Mouse (Mus musculus) embryonic facial prominence, embryonic 15.5 days (tissue): Measurements from ENCODE around the gene Mrpl47. TPM values are rescaled to one million over a fixed set of nuclear protein-coding genes. Genes with fewer than 3 reads are reported as not detected.
"Not testable (repeated sequence)": the region's sequence is repeated elsewhere in the genome, so short reads cannot be mapped to it uniquely, and the experiment has no call there.

Experiments
- ATAC-seq: fragments of 200-750 bp; cut with Nextera tagmentation; 2 replicates; pipeline ENCODE4 v1.8.0; 2017; ENCODE audit warnings: low read depth, moderate TSS enrichment; ENCODE audit not compliant: insufficient number of reproducible peaks, low FRiP score, low TSS enrichment
- H3K27ac ChIP-seq: fragments of 300-500 bp; sonication (generic); replicated peaks from 2 replicates; pipeline ENCODE4 v1.5.1; 2015; ENCODE audit warnings: mild to moderate bottlenecking, inconsistent platforms
- H3K27me3 ChIP-seq: fragments of 300-500 bp; sonication (generic); 2 replicates; pipeline ENCODE4 v1.6.1; 2015; ENCODE audit warnings: inconsistent platforms
- H3K36me3 ChIP-seq: fragments of 300-500 bp; sonication (generic); 2 replicates; pipeline ENCODE4 v1.6.1; 2015; ENCODE audit warnings: mild to moderate bottlenecking, inconsistent platforms
- H3K4me1 ChIP-seq: fragments of 300-500 bp; sonication (generic); 2 replicates; pipeline ENCODE4 v1.6.1; 2015; ENCODE audit warnings: inconsistent platforms
- H3K4me2 ChIP-seq: fragments of 300-500 bp; sonication (generic); replicated peaks from 2 replicates; pipeline ENCODE4 v1.6.1; 2015; ENCODE audit warnings: mild to moderate bottlenecking, inconsistent platforms
- H3K4me3 ChIP-seq: fragments of 300-500 bp; sonication (generic); replicated peaks from 2 replicates; pipeline ENCODE4 v1.5.1; 2015; ENCODE audit warnings: mild to moderate bottlenecking, inconsistent platforms
- H3K9ac ChIP-seq: fragments of 300-500 bp; sonication (generic); 2 replicates; pipeline ENCODE4 v1.6.1; 2015; ENCODE audit warnings: inconsistent platforms
- H3K9me3 ChIP-seq: fragments of 300-500 bp; sonication (generic); replicated peaks from 2 replicates; pipeline ENCODE4 v1.6.1; 2016; ENCODE audit warnings: inconsistent platforms
- WGBS: fragments of 180-500 bp; shearing (Covaris S2); methylation state at CpG from one replicate; pipeline ENCODE4 v1.1.7; 2015; 5-methylcytosine and 5-hydroxymethylcytosine counted together
- polyA plus RNA-seq: library from polyadenylated mRNA; unstranded; fragments of >200 nt; fragmentation: Nextera tagmentation; extraction: Ambion mirVana; gene quantifications from 2 replicates; pipeline ENCODE4 v1.2.1, GENCODE M21; 2015

Gene Mrpl47
- polyA plus RNA-seq, 1 experiment from 2014 or later = 24.8 TPM

DNA sequence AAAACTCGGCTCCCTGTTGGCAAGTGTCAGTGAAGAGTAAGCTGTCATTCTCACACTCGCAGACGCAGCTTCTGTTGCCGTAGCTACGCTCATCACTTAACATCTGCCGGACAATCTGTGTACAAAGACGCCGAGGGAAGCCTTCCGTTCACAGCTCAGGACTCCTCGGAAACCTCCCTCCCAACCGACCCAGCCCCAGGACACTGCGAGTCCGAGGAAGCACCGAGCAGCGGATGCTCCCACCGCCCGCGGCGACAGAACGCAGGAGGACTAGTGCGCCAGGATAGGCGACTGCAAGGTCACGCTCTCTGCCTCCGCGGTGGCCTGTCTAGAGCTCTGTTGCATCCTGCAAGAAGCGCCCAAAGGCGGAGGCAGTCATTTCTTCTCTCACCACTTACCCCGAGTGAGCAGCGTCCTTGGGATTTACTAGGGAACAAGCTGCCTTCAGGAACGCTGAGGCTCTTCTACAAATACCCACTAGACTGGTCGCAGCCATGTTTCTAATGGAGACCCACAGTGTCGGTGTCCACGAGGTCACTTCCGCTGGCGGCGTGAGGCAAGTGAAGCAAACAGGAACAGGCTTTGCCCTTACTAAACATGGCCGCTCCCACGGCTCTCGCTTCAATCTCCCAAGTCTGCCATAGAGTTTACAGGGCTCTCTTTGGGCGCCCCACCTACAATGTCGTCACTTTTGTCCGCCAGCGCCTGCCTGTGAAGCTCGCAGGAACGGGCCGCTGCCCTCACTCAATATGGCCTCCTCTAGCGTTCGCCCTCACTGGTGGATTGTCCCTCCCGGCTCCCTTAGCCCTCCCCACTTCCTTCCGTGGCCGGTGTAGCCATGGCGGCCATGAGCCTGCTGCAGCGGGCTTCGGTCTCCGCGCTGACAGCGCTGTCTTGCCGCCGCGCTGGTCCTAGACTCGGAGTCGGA is 897 bp downstream of the Mrpl47 start, which contains the start of gene Ndufb5:
Gene Ndufb5, plus strand, starts transcription at position 747 of the 928 bp plus-strand sequence.
- Histone ChIP-seq H3K9me3 (no peaks in the 10 kb centered on the region), H3K4me2 (peak within 1 kb of the TSS; percentile 73), H3K27me3 (no peaks in the 10 kb centered on the region), H3K4me1 (peaks cover 17% of the 10 kb centered on the region), H3K4me3 (peak within 1 kb of the TSS; percentile 72), H3K27ac (peak within 1 kb of the TSS; percentile 87), H3K36me3 (peaks cover 20% of the 10 kb centered on the region), H3K9ac (peak within 1 kb of the TSS; percentile 63)
- peak; percentile 99 for ATAC-seq
- under 1% methylated on average over 62 of the region's 62 CpGs for WGBS

DNA sequence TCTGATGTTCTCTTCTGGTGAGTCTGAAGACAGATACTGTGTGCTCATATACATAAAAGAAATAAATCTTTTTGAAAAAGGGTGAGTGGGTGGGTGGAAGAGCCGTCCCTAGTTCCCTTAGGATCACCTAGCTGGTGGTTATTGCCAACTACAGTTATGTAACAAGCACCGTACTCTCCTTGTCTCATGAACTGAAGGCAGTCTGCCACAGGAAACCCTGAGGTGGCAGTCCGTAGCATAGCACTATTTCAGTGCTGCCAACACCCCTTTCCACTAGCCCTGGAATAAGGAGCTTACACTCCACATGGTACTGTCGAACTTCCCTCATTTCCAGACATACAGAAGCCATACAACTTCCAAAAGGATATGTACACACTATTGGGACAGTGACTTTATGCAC is 9.5 kb downstream of the Mrpl47 start:
- no peaks in the 10 kb centered on the region for H3K9me3 ChIP-seq
- no peak for ATAC-seq
- H3K36me3 ChIP-seq = peaks cover 77% of the 10 kb centered on the region
- H3K4me2 ChIP-seq = no peak overlapping the region
- H3K4me1 ChIP-seq = no peaks in the 10 kb centered on the region
- no peaks in the 10 kb centered on the region for H3K27me3 ChIP-seq
- no peak overlapping the region for H3K4me3 ChIP-seq
- no peak overlapping the region for H3K9ac ChIP-seq
- WGBS = 82% methylated on average over 4 of the region's 4 CpGs
- H3K27ac ChIP-seq = no peak overlapping the region

DNA sequence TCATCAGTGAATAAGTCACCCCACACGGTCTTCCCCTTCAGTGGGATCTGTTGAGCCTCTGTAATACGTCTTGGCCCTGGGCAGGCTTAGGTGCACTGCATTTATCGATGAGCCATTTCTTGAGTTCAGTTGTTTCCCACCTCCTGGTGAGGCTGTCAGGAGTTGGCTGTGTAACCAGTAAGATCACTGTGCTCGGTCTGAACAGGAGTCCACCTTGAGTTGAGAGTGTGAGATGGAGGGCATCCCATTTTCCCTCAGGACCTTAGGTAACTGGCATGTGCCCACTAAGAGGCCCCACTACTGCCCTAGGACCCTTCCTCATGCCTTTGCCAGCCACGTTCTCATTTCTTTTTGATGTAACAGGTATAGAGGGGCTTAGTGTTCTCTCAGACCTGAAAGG is 11.5 kb downstream of the Mrpl47 start:
- WGBS = 87% methylated on average over 5 of the region's 5 CpGs
- H3K36me3 ChIP-seq = peaks cover 84% of the 10 kb centered on the region
- H3K4me2 ChIP-seq = no peak overlapping the region
- H3K27ac ChIP-seq = no peak overlapping the region
- no peaks in the 10 kb centered on the region for H3K9me3 ChIP-seq
- no peak overlapping the region for H3K9ac ChIP-seq
- no peaks in the 10 kb centered on the region for H3K27me3 ChIP-seq
- no peak for ATAC-seq
- no peaks in the 10 kb centered on the region for H3K4me1 ChIP-seq
- no peak overlapping the region for H3K4me3 ChIP-seq

DNA sequence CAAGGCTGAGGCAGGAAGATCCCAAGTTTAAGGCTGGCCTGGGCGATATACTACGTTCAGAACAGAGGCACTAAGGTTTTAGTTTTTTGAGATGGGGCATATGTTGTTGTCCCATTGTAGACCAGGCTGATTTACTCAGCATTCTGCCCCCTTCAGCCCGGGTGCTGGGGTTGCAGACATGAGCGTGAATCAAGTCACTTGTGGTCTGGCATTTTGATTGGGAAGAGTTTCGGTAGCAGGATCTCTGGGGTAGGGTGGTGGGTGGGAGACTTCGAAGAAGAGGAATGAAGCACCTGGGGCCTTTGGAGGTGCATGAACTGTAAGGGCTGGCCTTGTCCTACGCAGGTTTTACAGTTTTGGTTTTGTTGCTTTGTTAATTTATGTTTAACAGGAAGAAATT is 13.2 kb downstream of the Mrpl47 start:
- no peak overlapping the region for H3K4me2 ChIP-seq
- H3K27ac ChIP-seq = no peak overlapping the region
- peaks cover 84% of the 10 kb centered on the region for H3K36me3 ChIP-seq
- H3K9me3 ChIP-seq = no peaks in the 10 kb centered on the region
- no peaks in the 10 kb centered on the region for H3K27me3 ChIP-seq
- WGBS = 95% methylated on average over 7 of the region's 7 CpGs
- no peak for ATAC-seq
- H3K9ac ChIP-seq = no peak overlapping the region
- no peak overlapping the region for H3K4me3 ChIP-seq
- no peaks in the 10 kb centered on the region for H3K4me1 ChIP-seq

DNA sequence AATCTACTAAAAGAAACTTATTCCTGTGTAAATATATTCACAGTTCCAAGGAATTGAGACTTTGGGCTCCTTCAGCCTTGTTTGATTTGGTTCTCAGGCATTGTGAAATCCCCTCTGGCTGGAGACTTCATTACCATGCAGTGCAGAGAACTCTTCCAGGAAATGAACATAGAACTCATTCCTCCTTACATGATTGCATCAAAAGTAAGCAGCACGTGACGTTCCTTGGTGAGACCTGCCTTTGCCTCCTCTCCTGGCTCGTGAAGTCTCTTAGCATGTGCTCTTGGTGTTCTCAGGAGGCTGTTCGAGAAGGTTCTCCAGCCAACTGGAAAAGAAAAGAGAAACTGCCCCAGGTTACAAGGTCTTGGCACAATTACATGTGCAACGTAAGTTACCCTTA is 19.1 kb downstream of the Mrpl47 start:
- H3K4me2 ChIP-seq = no peak overlapping the region
- ATAC-seq = no peak
- no peaks in the 10 kb centered on the region for H3K4me1 ChIP-seq
- no peak overlapping the region for H3K27ac ChIP-seq
- no peak overlapping the region for H3K4me3 ChIP-seq
- 89% methylated on average over 5 of the region's 5 CpGs for WGBS
- no peak overlapping the region for H3K9ac ChIP-seq
- no peaks in the 10 kb centered on the region for H3K9me3 ChIP-seq
- H3K27me3 ChIP-seq = no peaks in the 10 kb centered on the region
- H3K36me3 ChIP-seq = peaks cover 91% of the 10 kb centered on the region

DNA sequence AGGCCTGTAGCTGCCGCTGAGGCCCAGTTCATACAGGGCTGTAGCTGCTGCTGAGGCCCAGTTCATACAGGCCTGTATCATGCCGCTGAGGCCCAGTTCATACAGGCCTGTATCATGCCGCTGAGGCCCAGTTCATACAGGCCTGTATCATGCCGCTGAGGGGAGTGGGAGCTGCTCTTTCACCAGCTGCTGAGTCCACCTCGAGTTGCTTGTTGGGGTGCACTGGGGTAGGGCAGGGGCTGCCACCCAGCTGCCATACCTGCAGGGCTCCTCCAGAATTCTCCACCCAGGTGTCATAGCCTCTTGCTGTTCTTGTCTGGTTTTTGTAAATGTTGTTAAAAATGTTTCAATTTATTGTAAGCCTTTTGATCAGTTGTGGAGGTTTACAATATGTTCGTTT is 20.0 kb downstream of the Mrpl47 start:
- H3K4me1 ChIP-seq, H3K27ac ChIP-seq, H3K4me2 ChIP-seq, H3K9me3 ChIP-seq, H3K27me3 ChIP-seq, H3K9ac ChIP-seq, ATAC-seq, H3K4me3 ChIP-seq: not testable (repeated sequence)
- H3K36me3 ChIP-seq = peaks cover 91% of the 10 kb centered on the region
- WGBS = 93% methylated on average over 6 of the region's 6 CpGs

DNA sequence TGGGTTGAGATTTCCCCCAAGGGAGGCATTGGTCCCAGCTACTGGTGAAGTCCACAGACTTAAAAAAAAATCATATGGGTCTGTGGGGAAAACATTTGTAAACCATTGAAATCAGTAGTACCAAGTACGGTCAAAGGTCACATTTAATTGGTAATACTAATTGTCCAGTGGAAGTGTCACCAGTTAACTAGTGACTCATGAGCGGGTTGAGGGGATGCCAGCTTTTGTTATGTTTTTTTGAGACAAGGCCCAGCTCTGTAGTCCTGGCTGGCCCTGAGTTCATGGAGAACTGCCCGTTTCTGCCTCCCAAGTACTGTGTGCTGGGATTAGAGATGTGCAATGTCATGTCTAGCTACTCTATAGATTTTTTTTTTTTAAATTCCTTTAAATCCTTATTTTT is 23.7 kb downstream of the Mrpl47 start:
- WGBS = 83% methylated on average over 3 of the region's 3 CpGs
- H3K27ac ChIP-seq = no peak overlapping the region
- H3K36me3 ChIP-seq = peaks cover 68% of the 10 kb centered on the region
- no peak overlapping the region for H3K9ac ChIP-seq
- H3K9me3 ChIP-seq = no peaks in the 10 kb centered on the region
- peaks cover 10% of the 10 kb centered on the region for H3K4me1 ChIP-seq
- H3K4me2 ChIP-seq = no peak overlapping the region
- H3K27me3 ChIP-seq = no peaks in the 10 kb centered on the region
- H3K4me3 ChIP-seq = no peak overlapping the region
- no peak for ATAC-seq

DNA sequence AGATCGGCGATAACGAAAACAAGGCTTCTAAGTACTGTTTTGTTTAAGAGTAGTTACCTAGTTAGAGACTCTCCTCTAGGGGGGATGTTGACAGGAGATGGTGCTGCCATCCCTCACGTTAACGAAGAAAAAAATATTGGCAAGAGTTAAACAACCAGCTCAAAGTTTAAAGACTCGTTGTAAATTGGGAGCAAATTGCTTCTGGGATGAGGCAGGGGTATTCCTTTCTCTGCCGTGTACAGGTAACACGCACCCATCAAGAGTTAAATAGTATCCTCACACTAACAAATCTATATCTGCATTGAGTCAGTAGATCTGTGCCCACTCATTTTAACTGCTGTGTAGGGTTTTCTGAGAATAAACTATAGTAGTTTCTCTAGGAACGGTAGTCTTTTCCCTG is 28.0 kb downstream of the Mrpl47 start:
- Histone ChIP-seq H3K4me3 (peak overlapping the region; percentile 96), H3K4me2 (peak overlapping the region; percentile 66), H3K27ac (peak overlapping the region; percentile 91), H3K36me3 (peaks cover 29% of the 10 kb centered on the region), H3K9ac (peak overlapping the region; percentile 89), H3K9me3 (no peaks in the 10 kb centered on the region), H3K4me1 (peaks cover 10% of the 10 kb centered on the region), H3K27me3 (no peaks in the 10 kb centered on the region)
- no peak for ATAC-seq
- 6% methylated on average over 9 of the region's 9 CpGs for WGBS

DNA sequence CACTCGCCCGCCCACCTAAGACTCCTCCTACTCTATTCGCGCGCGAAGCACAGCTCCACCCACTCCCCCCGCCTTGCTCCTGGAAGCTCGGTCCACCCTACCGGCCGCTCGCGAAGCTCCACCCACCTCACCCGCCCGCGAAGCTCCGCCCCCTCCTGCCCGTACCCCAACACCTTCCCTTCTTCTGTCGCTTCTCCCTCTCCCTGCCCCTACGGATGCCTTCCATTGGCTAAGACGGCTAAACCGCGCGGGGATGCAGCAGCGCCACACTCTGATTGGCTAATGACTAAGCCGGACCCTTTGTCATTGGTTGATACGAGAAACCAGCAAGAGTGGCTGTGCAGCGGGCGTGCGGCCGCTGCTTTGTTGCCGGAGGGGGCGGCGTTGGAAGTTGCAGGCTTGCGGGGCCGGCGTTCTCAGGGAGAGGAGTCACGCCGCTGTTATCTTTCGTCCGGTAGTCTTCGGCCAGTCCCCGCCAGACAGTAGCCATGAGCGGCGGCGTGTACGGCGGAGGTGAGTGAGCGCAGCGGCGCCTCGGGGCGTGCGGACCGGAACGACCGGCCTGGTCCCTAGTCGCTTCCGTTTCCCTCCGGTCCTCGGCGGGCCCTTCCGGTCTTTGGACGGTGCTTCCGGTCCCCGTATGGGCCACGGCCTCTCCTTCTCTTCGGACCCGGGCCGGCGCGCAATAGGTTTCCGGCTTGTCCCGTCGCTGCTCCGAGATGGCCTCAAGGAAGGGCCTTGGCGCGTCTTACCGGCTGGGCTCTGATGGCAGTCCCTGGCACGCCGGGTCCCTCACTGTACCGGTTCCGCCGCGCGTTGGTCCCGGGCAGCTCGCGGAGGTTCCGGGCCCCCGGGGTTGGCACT is 28.8 kb downstream of the Mrpl47 start:
- ATAC-seq = peak; percentile 100
- H3K4me1 ChIP-seq = peaks cover 10% of the 10 kb centered on the region
- H3K4me2 ChIP-seq = peak overlapping the region; percentile 66
- peak overlapping the region; percentile 89 for H3K9ac ChIP-seq
- H3K27me3 ChIP-seq = no peaks in the 10 kb centered on the region
- WGBS = under 1% methylated on average over 87 of the region's 90 CpGs
- H3K36me3 ChIP-seq = peaks cover 21% of the 10 kb centered on the region
- H3K27ac ChIP-seq = peak overlapping the region; percentile 91
- H3K9me3 ChIP-seq = no peaks in the 10 kb centered on the region
- H3K4me3 ChIP-seq = peak overlapping the region; percentile 96

DNA sequence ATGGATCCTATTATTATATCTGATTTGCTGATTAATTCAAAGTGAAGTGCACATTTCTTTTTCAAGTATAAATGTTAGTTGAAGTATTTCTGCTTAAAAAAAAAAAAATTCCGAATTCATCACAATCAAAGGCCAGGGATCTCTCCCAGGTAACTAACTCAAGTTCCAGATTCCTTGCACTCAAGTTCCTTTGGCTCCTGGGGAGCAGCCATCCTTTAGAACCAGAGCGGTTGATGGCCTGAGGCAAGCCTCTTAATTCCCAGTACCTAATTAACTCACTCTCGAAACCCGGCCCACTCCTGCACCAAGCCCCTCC is 29.4 kb downstream of the Mrpl47 start:
- Histone ChIP-seq H3K4me2 (peak overlapping the region; percentile 66), H3K9ac (no peak overlapping the region), H3K9me3 (no peaks in the 10 kb centered on the region), H3K36me3 (peaks cover 15% of the 10 kb centered on the region), H3K4me3 (peak overlapping the region; percentile 96), H3K27ac (no peak overlapping the region), H3K4me1 (peaks cover 10% of the 10 kb centered on the region), H3K27me3 (no peaks in the 10 kb centered on the region)
- 2% methylated on average over 4 of the region's 4 CpGs for WGBS
- ATAC-seq = no peak

DNA sequence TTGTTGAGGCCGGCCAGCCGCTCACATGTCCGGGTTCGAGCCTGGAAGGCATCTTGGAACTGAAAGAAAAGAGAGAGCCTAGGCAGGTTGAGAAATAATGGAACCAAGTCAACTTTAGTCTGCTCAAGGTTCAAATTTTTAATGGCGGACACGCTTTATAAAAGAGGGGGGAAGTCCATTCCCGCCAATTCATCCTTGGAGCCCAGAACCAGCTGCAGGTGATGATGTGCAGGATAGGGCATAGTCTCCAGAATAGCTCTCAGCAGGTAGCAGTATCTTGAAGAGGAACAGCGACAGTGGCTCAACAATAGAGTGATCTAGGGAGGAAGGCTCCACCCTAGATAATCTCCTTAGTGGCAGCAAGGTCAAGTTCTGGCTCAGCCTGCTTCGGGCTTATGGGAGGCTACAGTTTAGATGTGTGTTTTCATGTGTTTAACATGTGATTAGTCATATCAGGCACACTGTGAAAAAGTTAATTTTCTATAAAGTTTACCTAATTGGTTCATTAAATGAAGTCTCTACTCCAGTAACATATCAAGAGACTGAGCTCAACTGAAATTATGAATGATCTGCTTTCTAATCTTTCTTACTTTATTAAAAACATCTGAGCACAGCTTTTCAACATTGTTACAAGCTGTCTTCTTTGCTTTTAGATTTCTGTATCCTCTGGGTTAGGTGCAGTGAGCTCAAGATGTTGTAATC is 31.6 kb downstream of the Mrpl47 start, which contains the start of gene Actl6a:
Gene Actl6a, plus strand, starts transcription at position 652 of the 702 bp plus-strand sequence.
- 80% methylated on average over 9 of the region's 9 CpGs for WGBS
- H3K4me1 ChIP-seq = peaks cover 10% of the 10 kb centered on the region
- not testable (repeated sequence) for H3K27me3 ChIP-seq, H3K36me3 ChIP-seq, H3K9me3 ChIP-seq, H3K9ac ChIP-seq, H3K27ac ChIP-seq, ATAC-seq, H3K4me3 ChIP-seq, H3K4me2 ChIP-seq
